Comparison of ENCODE assay signal across 14 mouse cellular contexts in the genomic region with DNA sequence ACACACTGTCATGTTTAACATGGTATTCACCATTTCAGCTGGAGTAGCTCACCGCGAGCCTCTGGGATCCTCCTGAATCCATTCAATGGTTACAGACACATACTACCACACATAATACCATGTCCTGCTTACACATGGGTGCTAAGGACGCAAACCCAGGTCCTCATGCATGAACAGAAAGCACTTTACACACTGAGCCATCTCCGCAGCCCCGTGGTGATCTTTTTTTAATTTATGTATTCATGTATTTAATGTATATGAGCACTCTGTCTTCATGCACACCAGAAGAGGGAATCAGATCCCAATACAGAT.
DNase-seq lines count a peak whose midpoint lies in the region; ATAC-seq lines count a peak whose summit lies in the region.
"Had no signal": no experiment of that assay in that cellular context is flagged by ENCODE, and none has a peak within 500 bp of the region (broad histone marks: within the 10 kb centered on the region; RNA-seq: fewer than 3 reads in every experiment).

No protein-coding gene starts in this region.

- H3K4me3 ChIP-seq in hindbrain, embryonic 11.5 days (ENCODE audit: low read depth, low read length): no peak overlapping the region
- no peak overlapping the region for H3K4me3 ChIP-seq in hindbrain, embryonic 10.5 days
- H3K4me3 ChIP-seq in midbrain, embryonic 12.5 days: no peak overlapping the region
- H3K4me3 ChIP-seq in midbrain, embryonic 10.5 days: no peak overlapping the region
- no peak overlapping the region for H3K4me3 ChIP-seq in hindbrain, embryonic 16.5 days (ENCODE audit: low read length)
- no peak overlapping the region for H3K4me3 ChIP-seq in midbrain, embryonic 16.5 days (ENCODE audit: low read depth, low read length)
- H3K4me3 ChIP-seq: embryonic facial prominence, embryonic 12.5 days; heart, embryonic 10.5 days; limb, embryonic 15.5 days had no signal

- no peak overlapping the region for H3K27ac ChIP-seq in hindbrain, embryonic 11.5 days (ENCODE audit: low read depth, low read length)
- no peak overlapping the region for H3K27ac ChIP-seq in hindbrain, embryonic 10.5 days
- H3K27ac ChIP-seq in midbrain, embryonic 12.5 days (replicated peaks): no peak overlapping the region
- H3K27ac ChIP-seq in midbrain, embryonic 10.5 days (replicated peaks): no peak overlapping the region
- no peak overlapping the region for H3K27ac ChIP-seq in hindbrain, embryonic 16.5 days (ENCODE audit: low read depth, low read length)
- no peak overlapping the region for H3K27ac ChIP-seq in midbrain, embryonic 16.5 days (ENCODE audit: low read length)
- H3K27ac ChIP-seq: embryonic facial prominence, embryonic 12.5 days; heart, embryonic 10.5 days; limb, embryonic 15.5 days; liver, embryonic 14.5 days had no signal

- H3K4me1 ChIP-seq in hindbrain, embryonic 11.5 days (replicated peaks; ENCODE audit: control insufficient read depth, insufficient read depth, low read length): no peaks in the 10 kb centered on the region
- H3K4me1 ChIP-seq in hindbrain, embryonic 10.5 days (replicated peaks): peaks cover 16% of the 10 kb centered on the region
- H3K4me1 ChIP-seq in midbrain, embryonic 12.5 days: no peaks in the 10 kb centered on the region
- H3K4me1 ChIP-seq in midbrain, embryonic 10.5 days: 0 out of 2 replicates have a peak, but pooled peaks cover 2% of the 10 kb centered on the region
- no peaks in the 10 kb centered on the region for H3K4me1 ChIP-seq in hindbrain, embryonic 16.5 days (ENCODE audit: control insufficient read depth, insufficient read depth, low read depth, low read length)
- no peaks in the 10 kb centered on the region for H3K4me1 ChIP-seq in midbrain, embryonic 16.5 days (ENCODE audit: control insufficient read depth, insufficient read depth, low read length)
- H3K4me1 ChIP-seq: embryonic facial prominence, embryonic 12.5 days had no signal

- H3K27me3 ChIP-seq in hindbrain, embryonic 11.5 days (ENCODE audit: control insufficient read depth, insufficient read depth, low read length): no peaks in the 10 kb centered on the region
- no peaks in the 10 kb centered on the region for H3K27me3 ChIP-seq in hindbrain, embryonic 10.5 days (ENCODE audit: insufficient read depth, poor library complexity, severe bottlenecking)
- H3K27me3 ChIP-seq in midbrain, embryonic 12.5 days: no peaks in the 10 kb centered on the region
- H3K27me3 ChIP-seq in midbrain, embryonic 10.5 days (ENCODE audit: low read depth, poor library complexity, severe bottlenecking): no peaks in the 10 kb centered on the region
- no peaks in the 10 kb centered on the region for H3K27me3 ChIP-seq in hindbrain, embryonic 16.5 days (replicated peaks; ENCODE audit: control insufficient read depth, insufficient read depth, low read length)
- H3K27me3 ChIP-seq in midbrain, embryonic 16.5 days (ENCODE audit: control insufficient read depth, insufficient read depth, low read depth, low read length): no peaks in the 10 kb centered on the region
- H3K27me3 ChIP-seq: embryonic facial prominence, embryonic 12.5 days; limb, embryonic 15.5 days had no signal

- no peak overlapping the region for H3K9ac ChIP-seq in hindbrain, embryonic 11.5 days (ENCODE audit: low read depth, low read length)
- H3K9ac ChIP-seq in midbrain, embryonic 12.5 days (replicated peaks): no peak overlapping the region
- no peak overlapping the region for H3K9ac ChIP-seq in hindbrain, embryonic 16.5 days (ENCODE audit: low read depth, low read length)
- no peak overlapping the region for H3K9ac ChIP-seq in midbrain, embryonic 16.5 days (ENCODE audit: low read depth, low read length)
- H3K9ac ChIP-seq: embryonic facial prominence, embryonic 12.5 days; forebrain, postnatal 0 days; limb, embryonic 15.5 days; liver, embryonic 14.5 days; lung, embryonic 14.5 days had no signal

- no peak overlapping the region for H3K4me2 ChIP-seq in hindbrain, embryonic 11.5 days (replicated peaks; ENCODE audit: low read depth, low read length)
- H3K4me2 ChIP-seq in midbrain, embryonic 12.5 days (replicated peaks): no peak overlapping the region
- no peak overlapping the region for H3K4me2 ChIP-seq in hindbrain, embryonic 16.5 days (ENCODE audit: low read length)
- no peak overlapping the region for H3K4me2 ChIP-seq in midbrain, embryonic 16.5 days (ENCODE audit: low read length)
- H3K4me2 ChIP-seq: embryonic facial prominence, embryonic 12.5 days; limb, embryonic 15.5 days; lung, embryonic 14.5 days had no signal

- 92% methylated on average over 5 of the region's 5 CpGs for WGBS in hindbrain, embryonic 11.5 days
- WGBS in hindbrain, embryonic 10.5 days: 90% methylated on average over 5 of the region's 5 CpGs
- 86% methylated on average over 5 of the region's 5 CpGs for whole genome bisulfite sequencing in midbrain, embryonic 12.5 days
- 90% methylated on average over 5 of the region's 5 CpGs for WGBS in midbrain, embryonic 10.5 days
- WGBS in hindbrain, embryonic 16.5 days: 91% methylated on average over 5 of the region's 5 CpGs
- 90% methylated on average over 5 of the region's 5 CpGs for WGBS in midbrain, embryonic 16.5 days

- H3K36me3 ChIP-seq in hindbrain, embryonic 11.5 days (ENCODE audit: control insufficient read depth, insufficient read depth, low read length): no peaks in the 10 kb centered on the region
- no peaks in the 10 kb centered on the region for H3K36me3 ChIP-seq in hindbrain, embryonic 10.5 days
- H3K36me3 ChIP-seq in midbrain, embryonic 12.5 days: no peaks in the 10 kb centered on the region
- no peaks in the 10 kb centered on the region for H3K36me3 ChIP-seq in midbrain, embryonic 10.5 days
- no peaks in the 10 kb centered on the region for H3K36me3 ChIP-seq in hindbrain, embryonic 16.5 days (ENCODE audit: control insufficient read depth, insufficient read depth, low read length)
- H3K36me3 ChIP-seq in midbrain, embryonic 16.5 days (ENCODE audit: control insufficient read depth, insufficient read depth, low read length): no peaks in the 10 kb centered on the region
- H3K36me3 ChIP-seq: embryonic facial prominence, embryonic 12.5 days; heart, embryonic 10.5 days; limb, embryonic 15.5 days had no signal

- no peaks in the 10 kb centered on the region for H3K9me3 ChIP-seq in hindbrain, embryonic 11.5 days (ENCODE audit: control insufficient read depth, low read length)
- H3K9me3 ChIP-seq in hindbrain, embryonic 10.5 days: no peaks in the 10 kb centered on the region
- H3K9me3 ChIP-seq in midbrain, embryonic 12.5 days: no peaks in the 10 kb centered on the region
- no peaks in the 10 kb centered on the region for H3K9me3 ChIP-seq in midbrain, embryonic 10.5 days (replicated peaks)
- no peaks in the 10 kb centered on the region for H3K9me3 ChIP-seq in hindbrain, embryonic 16.5 days (ENCODE audit: control insufficient read depth, low read length)
- no peaks in the 10 kb centered on the region for H3K9me3 ChIP-seq in midbrain, embryonic 16.5 days (replicated peaks; ENCODE audit: control insufficient read depth, low read length, poor library complexity, severe bottlenecking)
- H3K9me3 ChIP-seq: embryonic facial prominence, embryonic 12.5 days; heart, embryonic 10.5 days; limb, embryonic 15.5 days had no signal

- peak; percentile 32; the same call in 1 of the 2 replicates for ATAC-seq in hindbrain, embryonic 11.5 days (ENCODE audit: low FRiP score)
- ATAC-seq in midbrain, embryonic 12.5 days (ENCODE audit: low FRiP score, low read depth): peak; percentile 34; the same call in 1 of the 2 replicates
- ATAC-seq in hindbrain, embryonic 16.5 days: peak; percentile 31; the same call in 1 of the 2 replicates
- peak; percentile 22 for ATAC-seq in midbrain, embryonic 16.5 days
- ATAC-seq: activated CD4-positive, CD25-positive, alpha-beta regulatory T cell, adult 4 months had no signal

- no peak for DNase-seq in hindbrain, embryonic 11.5 days (ENCODE audit: low spot score)
- DNase-seq in hindbrain, embryonic 10.5 days (ENCODE audit: low spot score): no peak
- DNase-seq in midbrain, embryonic 10.5 days (ENCODE audit: low spot score): no peak
- no peak for DNase-seq in right cerebral cortex, postnatal 25 days
